Mouse (Mus musculus): ENCODE measurements at regions not wholly inside any gene's neighbourhood (a gene's known extent, or its start where the extent isn't known, plus 50 kb on each side); places are given as distances from the start of the nearest gene placed in this dataset.
A peak's percentile ranks its signal among the peaks of the same experiment; 100 is the strongest.
"Not testable (repeated sequence)": the region's sequence is repeated elsewhere in the genome, so short reads cannot be mapped to it uniquely, and the experiment has no call there.

- DNase-seq: peak; percentile 49
Observed at GRCm38 (mm10) chr10:26139100-26140093, 60.5 kb upstream of the Tmem200a start.

DNA sequence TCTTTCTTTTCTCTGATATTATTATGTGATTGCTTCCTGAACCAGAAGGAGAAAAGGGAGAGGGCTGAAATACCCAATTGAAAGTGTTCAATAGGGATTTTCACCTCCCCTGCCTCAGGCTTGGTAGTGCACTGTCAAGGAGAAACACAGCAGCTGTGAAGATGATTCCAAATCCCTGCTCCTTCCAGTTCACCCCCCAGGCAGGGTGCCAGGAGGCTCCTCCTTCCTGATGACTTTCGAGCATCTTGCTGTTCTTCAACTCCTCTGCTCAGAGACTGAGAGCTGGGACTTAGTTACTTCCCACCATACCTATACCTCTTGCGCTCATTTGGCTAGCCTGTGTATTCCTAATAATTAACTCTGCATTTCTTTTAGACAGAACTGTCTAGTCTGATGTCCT lies 73.7 kb upstream of the Tmem200a start:
- no peak for DNase-seq

DNA sequence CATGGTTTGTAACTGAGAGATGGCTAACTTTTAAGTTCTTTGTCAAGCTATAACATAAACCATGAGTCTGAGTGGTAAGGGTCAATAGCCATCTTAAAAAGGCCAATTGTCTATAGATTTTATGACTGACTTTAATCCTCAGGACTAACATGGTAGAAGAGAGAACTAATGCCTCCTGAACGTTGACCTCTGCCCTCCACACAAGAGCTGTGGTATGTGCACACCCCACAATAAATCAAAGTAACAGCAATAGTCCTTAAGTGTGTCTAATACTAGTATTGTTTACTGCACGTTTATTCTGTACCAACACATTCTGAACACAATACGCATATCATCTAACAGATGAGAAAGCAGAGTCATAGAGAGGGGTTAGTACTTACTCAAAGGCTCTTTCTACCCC lies 70.7 kb upstream of the Samd3 start:
- no peak for DNase-seq

- not testable (repeated sequence) for DNase-seq
Observed at GRCm38 (mm10) chr10:26161139-26161538, 68.4 kb upstream of the Samd3 start.

DNA sequence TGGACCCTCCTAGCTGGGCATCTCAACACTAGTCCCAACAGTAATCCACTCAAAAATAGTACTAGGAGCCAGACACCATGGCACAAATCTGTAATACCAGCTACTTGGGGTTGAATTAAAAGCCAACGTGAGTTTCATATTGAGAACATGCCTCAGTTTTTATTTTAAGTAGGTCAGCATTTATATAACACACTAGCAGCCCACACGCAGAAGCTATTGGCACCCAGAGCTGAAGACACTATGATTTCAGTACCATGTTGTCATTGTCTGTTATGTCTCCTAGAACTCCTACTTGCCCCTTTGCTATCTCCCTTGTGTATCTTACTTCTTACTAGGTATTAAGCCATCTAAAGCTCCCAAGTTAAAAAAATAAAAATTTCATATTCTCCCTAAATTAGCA lies 65.0 kb upstream of the Samd3 start:
- no peak for DNase-seq

GRCm38 (mm10) chr10:26177591-26177990 lies 51.9 kb upstream of the Samd3 start:
- no peak for DNase-seq

GRCm38 (mm10) chr10:26178356-26178755 lies 51.2 kb upstream of the Samd3 start:
- DNase-seq: no peak

Data from heart, postnatal 4 days (tissue).